Mouse (Mus musculus) neural tube, embryonic 15.5 days (tissue): ENCODE results near the gene L3hypdh. TPM values are rescaled to one million over a fixed set of nuclear protein-coding genes. Genes with fewer than 3 reads are reported as not detected.

Source experiments
- microRNA-seq: library from miRNA; unstranded; fragments of <30 nt; microRNA quantifications from one replicate; pipeline ENCODE4, GENCODE M21; 2017
- polyA plus RNA-seq: library from polyadenylated mRNA; unstranded; fragments of >200 nt; fragmentation: Nextera tagmentation; extraction: Ambion mirVana; gene quantifications from 2 replicates; pipeline ENCODE4 v1.2.1, GENCODE M21; 2015

The L3hypdh gene
- polyA plus RNA-seq, 1 experiment from 2014 or later, result 14.4 TPM

Small RNA genes lying within 50 kb of the gene (microRNA-seq; reads per million reads assigned to microRNA genes)
- gene Gm24466, result not detected

Other genes with a start within 250 kb of the L3hypdh start
- 6.0 and 8.1 TPM in 2 replicates for gene Gpr135, start 14.3 kb downstream of the L3hypdh start, polyA plus RNA-seq
- 117 and 130 TPM in 2 replicates for gene Jkamp, start 150 bp upstream of the L3hypdh start, polyA plus RNA-seq
- gene Ccdc175, start 99.6 kb upstream of the L3hypdh start, polyA plus RNA-seq, result not detected in 2 replicates